Mouse (Mus musculus) megakaryocyte, adult 5-6 weeks (primary cell): ENCODE measurements around the gene Plcd3. TPM values are rescaled to one million over a fixed set of nuclear protein-coding genes. Genes with fewer than 3 reads are reported as not detected.
A peak's percentile ranks its signal among the peaks of the same experiment; 100 is the strongest.

Experiments
- ATAC-seq: 2 replicates; pipeline ENCODE4 v1.8.0; 2016; ENCODE audit warnings: mild to moderate bottlenecking, inconsistent platforms; ENCODE audit not compliant: poor library complexity, severe bottlenecking
- total RNA-seq, 2 experiments: library from RNA; stranded (forward) in 1 of 2; stranded (reverse) in 1 of 2; fragments of 153-499, 151-499 nt in 1 of 2; fragments of 221-1000, 200-1000 nt in 1 of 2; gene quantifications; 2 replicates each; pipeline versions ENCODE4 v1.2.3 to v1.2.4; 2015 to 2017

The Plcd3 gene
- not detected in 2 replicates for total RNA-seq (2015)
- not detected in 2 replicates for total RNA-seq (2017)

- ATAC-seq, result peak; percentile 27
Measured at GRCm38 (mm10) chr11:103101481-103101865, at the start of gene Plcd3, which contains the start of gene Acbd4. Gene Plcd3 (minus strand): TSS chr11:103101658. Gene Acbd4 (plus strand): TSS chr11:103101682.

GRCm38 (mm10) chr11:103149771-103150170, 48.3 kb upstream of the Plcd3 start:
- no peak for ATAC-seq

- no peak for ATAC-seq
Measured at GRCm38 (mm10) chr11:103147766-103148165, 46.3 kb upstream of the Plcd3 start.

- ATAC-seq, result peak; percentile 56
Measured at GRCm38 (mm10) chr11:103146386-103146785, 44.9 kb upstream of the Plcd3 start.

GRCm38 (mm10) chr11:103144309-103145285, 43.1 kb upstream of the Plcd3 start:
- ATAC-seq, result no peak

- peak; percentile 40; the same call in 1 of the 2 replicates for ATAC-seq
Measured at GRCm38 (mm10) chr11:103142441-103143182, 41.2 kb upstream of the Plcd3 start.

- no peak for ATAC-seq
Measured at GRCm38 (mm10) chr11:103141944-103142255, 40.4 kb upstream of the Plcd3 start.

GRCm38 (mm10) chr11:103141101-103141943, 39.9 kb upstream of the Plcd3 start:
- ATAC-seq, result no peak

GRCm38 (mm10) chr11:103140763-103141100, 39.3 kb upstream of the Plcd3 start:
- ATAC-seq, result no peak

GRCm38 (mm10) chr11:103139951-103140762, 38.7 kb upstream of the Plcd3 start:
- no peak for ATAC-seq

GRCm38 (mm10) chr11:103136039-103136577, 34.6 kb upstream of the Plcd3 start:
- no peak for ATAC-seq

GRCm38 (mm10) chr11:103134221-103134620, 32.8 kb upstream of the Plcd3 start:
- no peak for ATAC-seq

GRCm38 (mm10) chr11:103133456-103134185, 32.2 kb upstream of the Plcd3 start:
- ATAC-seq, result no peak

- ATAC-seq, result peak; percentile 95
Measured at GRCm38 (mm10) chr11:103132576-103133455, 31.4 kb upstream of the Plcd3 start.

GRCm38 (mm10) chr11:103131701-103132575, 30.5 kb upstream of the Plcd3 start, which contains the start of gene Hexim2:
Gene Hexim2 (plus strand): TSS chr11:103132429.
- ATAC-seq, result peak; percentile 17; the same call in 1 of the 2 replicates

GRCm38 (mm10) chr11:103120315-103120714, 18.9 kb upstream of the Plcd3 start:
- no peak for ATAC-seq

- no peak for ATAC-seq
Measured at GRCm38 (mm10) chr11:103119609-103120008, 18.2 kb upstream of the Plcd3 start.
